Mouse (Mus musculus) kidney, adult 2 months (tissue): ENCODE measurements around the gene Pla2r1. TPM values are rescaled to one million over a fixed set of nuclear protein-coding genes. Genes with fewer than 3 reads are reported as not detected.

ENCODE experiments used
- DNase-seq: peaks from one replicate; pipeline ENCODE4 v3.0.0; 2021
- H3K27ac ChIP-seq: fragments of 200-500 bp; 2 replicates; pipeline ENCODE4 v1.5.1; 2012; ENCODE audit warnings: low read depth, low read length, control low read depth, inconsistent platforms; ENCODE audit not compliant: insufficient read depth
- H3K27me3 ChIP-seq: fragments of 200-500 bp; replicated peaks from 2 replicates; pipeline ENCODE4 v1.6.1; 2012; ENCODE audit warnings: mild to moderate bottlenecking, moderate library complexity, low read length, inconsistent platforms; ENCODE audit not compliant: control insufficient read depth, insufficient read depth
- H3K36me3 ChIP-seq: fragments of 200-500 bp; 2 replicates; pipeline ENCODE4 v1.6.1; 2012; ENCODE audit warnings: mild to moderate bottlenecking, moderate library complexity, low read length, inconsistent platforms; ENCODE audit not compliant: control insufficient read depth, insufficient read depth
- H3K4me1 ChIP-seq: fragments of 200-500 bp; 2 replicates; pipeline ENCODE4 v1.6.1; 2011; ENCODE audit warnings: low read length; ENCODE audit not compliant: control insufficient read depth, insufficient read depth
- H3K4me3 ChIP-seq: fragments of 200-500 bp; 2 replicates; pipeline ENCODE4 v1.5.1; 2011; ENCODE audit warnings: mild to moderate bottlenecking, low read depth, low read length, control low read depth; ENCODE audit not compliant: insufficient read depth
- CTCF ChIP-seq: fragments of 200-500 bp; conservative IDR thresholded peaks from 2 replicates; pipeline ENCODE4 v1.5.1; 2011; ENCODE audit warnings: low read depth, mild to moderate bottlenecking, control low read depth, low read length, moderate library complexity, mixed read lengths; ENCODE audit not compliant: insufficient read depth, insufficient read length
- POLR2A ChIP-seq: fragments of 200-500 bp; IDR thresholded peaks from one replicate; pipeline ENCODE4 v1.6.1; 2011; ENCODE audit warnings: low read depth, low read length, control low read depth
- WGBS: fragments of 180-500 bp; shearing (Covaris S2); methylation state at CpG from one replicate; pipeline ENCODE4 v1.1.7; 2018; 5-methylcytosine and 5-hydroxymethylcytosine counted together
- polyA plus RNA-seq: library from polyadenylated mRNA; depleted of rRNA; stranded (reverse); fragments of >200 nt; gene quantifications from 2 replicates; pipeline ENCODE4 v1.2.3, GENCODE M21; 2012

Gene Pla2r1
- polyA plus RNA-seq, 1 experiment, result 4.8 TPM

DNA sequence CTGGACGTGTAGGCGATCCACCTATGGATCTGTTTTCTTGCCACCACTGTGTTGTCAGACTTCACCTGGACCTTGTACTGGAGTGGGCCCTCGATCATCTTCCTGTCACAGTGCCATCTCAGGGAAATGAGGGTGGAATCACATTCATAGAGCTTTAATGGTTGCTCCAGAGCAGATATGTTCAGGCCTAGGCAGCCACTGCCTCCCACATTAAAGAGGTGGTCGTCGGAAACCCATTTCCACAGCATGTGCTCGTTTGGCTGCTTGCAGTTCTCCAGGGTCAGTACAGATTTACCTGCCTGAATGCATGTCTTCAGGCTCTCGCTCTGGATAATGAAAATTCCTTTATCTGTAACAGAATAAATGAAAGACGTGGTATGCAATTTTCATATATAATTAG is 18.4 kb downstream of the Pla2r1 start:
- WGBS, result 89% methylated on average over 8 of the region's 8 CpGs

DNA sequence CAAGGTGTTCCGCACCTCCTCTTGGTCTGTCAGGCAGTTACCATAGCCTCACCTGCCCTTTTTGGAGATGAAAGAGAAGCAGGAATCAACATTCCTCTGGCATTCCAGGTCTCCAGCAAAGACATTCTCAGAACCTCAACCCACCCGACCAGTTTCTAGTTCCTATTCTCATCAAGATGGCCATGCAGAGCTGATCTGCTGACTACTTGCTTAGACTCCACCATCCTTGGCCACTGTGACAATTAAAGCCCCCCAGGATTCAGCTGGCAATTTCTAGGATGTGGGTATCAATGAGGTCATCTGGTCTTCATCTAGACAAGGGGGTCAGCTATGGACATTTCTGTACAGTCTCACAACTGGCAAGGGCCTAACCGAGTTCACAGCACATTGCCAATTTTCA is 20.1 kb downstream of the Pla2r1 start:
- WGBS, result 78% methylated on average over 3 of the region's 3 CpGs

More for the DNA sequence above, 18.4 kb downstream of the Pla2r1 start:
- Histone ChIP-seq H3K27me3 (no peaks in the 10 kb centered on the region), H3K36me3 (no peaks in the 10 kb centered on the region), H3K4me1 (no peaks in the 10 kb centered on the region), H3K27ac (no peak overlapping the region), H3K4me3 (no peak overlapping the region)
- DNase-seq, result no peak
- TF ChIP-seq POLR2A (no peak), CTCF (no peak)

DNA sequence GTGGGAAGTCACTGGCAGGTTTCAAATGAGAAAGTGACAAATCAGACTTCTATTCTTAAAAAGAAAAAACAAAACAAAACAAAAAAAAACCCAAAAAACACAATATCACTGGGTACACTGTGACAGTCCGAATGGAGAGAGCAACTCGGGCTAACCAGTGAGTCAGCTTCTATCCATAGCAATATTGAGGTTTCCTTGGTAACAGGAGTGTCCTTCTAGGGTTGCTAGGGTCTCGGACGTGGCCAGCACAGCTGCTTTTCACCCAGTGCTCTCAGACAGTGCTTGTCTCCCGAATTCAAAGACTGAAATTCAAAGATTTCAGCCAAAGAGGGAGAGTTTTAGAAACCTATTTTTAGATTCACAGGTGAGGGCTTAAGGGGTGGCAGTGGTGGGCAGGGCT is 20.6 kb downstream of the Pla2r1 start:
- Histone ChIP-seq H3K4me1 (no peaks in the 10 kb centered on the region), H3K27ac (no peak overlapping the region), H3K36me3 (no peaks in the 10 kb centered on the region), H3K27me3 (no peaks in the 10 kb centered on the region), H3K4me3 (no peak overlapping the region)
- TF ChIP-seq CTCF (no peak), POLR2A (no peak)
- WGBS, result 79% methylated on average over 5 of the region's 5 CpGs
- DNase-seq, result no peak

More for the DNA sequence above, 20.1 kb downstream of the Pla2r1 start:
- no peaks in the 10 kb centered on the region for H3K4me1 ChIP-seq
- DNase-seq, result no peak
- H3K36me3 ChIP-seq, result no peaks in the 10 kb centered on the region
- no peak overlapping the region for H3K4me3 ChIP-seq
- no peak for TF ChIP-seq POLR2A
- TF ChIP-seq CTCF, result no peak
- H3K27ac ChIP-seq, result no peak overlapping the region
- no peaks in the 10 kb centered on the region for H3K27me3 ChIP-seq

DNA sequence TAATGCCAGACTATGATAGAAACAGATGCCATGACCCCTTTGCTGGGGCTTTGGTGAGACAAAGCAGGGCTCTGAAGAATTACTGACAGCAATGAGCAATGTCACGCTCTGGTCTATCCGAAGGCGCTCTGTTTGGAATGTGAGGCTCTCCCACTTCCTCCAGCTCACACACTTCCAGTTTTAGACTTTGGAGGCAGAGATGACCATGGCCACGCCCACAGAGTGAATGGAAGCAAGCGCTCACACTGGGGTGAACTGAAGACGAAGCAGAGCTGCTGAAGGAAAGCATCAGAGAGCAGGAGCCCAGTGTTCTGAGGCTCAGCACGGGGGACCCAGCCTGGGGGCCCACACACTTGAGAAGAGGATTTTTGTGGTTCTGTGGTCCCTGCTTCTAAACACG is 37.3 kb downstream of the Pla2r1 start:
- WGBS, result 52% methylated on average over 8 of the region's 8 CpGs
- TF ChIP-seq POLR2A (no peak), CTCF (no peak)
- Histone ChIP-seq H3K4me1 (no peaks in the 10 kb centered on the region), H3K4me3 (no peak overlapping the region), H3K36me3 (no peaks in the 10 kb centered on the region), H3K27me3 (no peaks in the 10 kb centered on the region), H3K27ac (no peak overlapping the region)
- DNase-seq, result peak; percentile 18

DNA sequence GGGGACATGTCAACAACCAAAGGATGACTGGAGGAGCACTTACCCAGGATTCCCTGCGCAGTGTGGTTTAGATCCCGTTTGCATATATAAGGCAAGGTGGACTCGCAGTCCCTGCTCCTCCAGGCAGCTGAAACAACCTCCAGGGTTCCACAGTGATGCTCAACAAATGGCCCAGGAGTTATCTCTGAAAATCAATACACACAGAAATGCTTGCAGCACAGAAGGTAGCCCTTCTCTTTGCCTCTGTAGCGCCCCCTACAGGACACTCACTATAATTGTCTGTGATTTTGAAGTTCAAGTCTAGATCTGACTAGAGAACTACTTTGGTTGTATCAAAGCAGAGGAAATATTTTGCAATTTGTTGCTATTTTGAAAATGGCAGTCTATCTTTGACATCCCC is 38.2 kb downstream of the Pla2r1 start:
- TF ChIP-seq CTCF (0 out of 2 replicates have a peak, but pooled peaks have one; percentile 1), POLR2A (no peak)
- Histone ChIP-seq H3K27me3 (no peaks in the 10 kb centered on the region), H3K27ac (no peak overlapping the region), H3K4me3 (no peak overlapping the region), H3K36me3 (no peaks in the 10 kb centered on the region), H3K4me1 (no peaks in the 10 kb centered on the region)
- WGBS, result 78% methylated on average over 4 of the region's 4 CpGs
- DNase-seq, result no peak

DNA sequence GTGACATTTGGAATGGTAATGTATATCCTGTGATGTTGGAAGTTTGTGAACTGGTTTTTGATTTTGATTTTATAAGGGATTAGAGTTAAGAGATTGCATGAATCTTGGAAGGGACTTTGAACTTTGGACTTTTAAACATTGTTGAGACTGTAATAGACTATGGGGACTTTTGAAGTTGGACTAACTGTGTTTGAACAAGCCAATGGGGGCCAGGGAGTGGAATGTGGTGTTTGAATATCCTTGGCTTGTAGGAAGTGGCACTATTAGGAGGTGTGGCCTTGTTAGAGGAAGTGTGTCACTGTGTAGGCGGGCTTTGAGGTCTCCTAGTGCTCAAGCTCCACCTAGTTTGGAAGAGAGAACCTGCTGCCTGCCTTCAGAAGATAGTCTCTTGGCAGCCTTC is 42.4 kb downstream of the Pla2r1 start:
- no peak overlapping the region for H3K27ac ChIP-seq
- DNase-seq, result no peak
- H3K27me3 ChIP-seq, result no peaks in the 10 kb centered on the region
- H3K4me1 ChIP-seq, result no peaks in the 10 kb centered on the region
- H3K4me3 ChIP-seq, result no peak overlapping the region
- 94% methylated on average over 1 of the region's 1 CpGs for WGBS
- H3K36me3 ChIP-seq, result no peaks in the 10 kb centered on the region
- TF ChIP-seq CTCF (no peak), POLR2A (no peak)

DNA sequence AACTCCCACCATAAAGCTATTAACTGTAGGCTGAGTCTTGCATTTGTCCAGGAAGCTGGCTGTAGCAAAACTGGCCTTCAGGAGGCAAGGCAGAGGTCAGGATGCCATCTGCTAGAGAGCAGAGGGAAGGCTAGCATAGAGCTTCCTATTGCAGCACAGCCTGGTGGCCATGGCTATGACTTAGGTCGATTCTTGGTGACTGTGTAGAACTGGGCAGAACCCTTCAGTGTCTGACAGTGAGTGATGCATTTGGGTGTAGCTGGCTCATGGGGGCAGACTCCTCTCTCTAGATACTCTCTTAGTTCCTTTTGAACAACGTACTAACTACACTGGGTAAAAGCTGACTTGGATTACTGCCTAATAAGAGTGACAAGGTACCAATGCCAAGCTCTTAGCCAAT is 48.0 kb downstream of the Pla2r1 start:
- Histone ChIP-seq H3K27me3 (no peaks in the 10 kb centered on the region), H3K4me3 (no peak overlapping the region), H3K27ac (no peak overlapping the region), H3K4me1 (no peaks in the 10 kb centered on the region), H3K36me3 (no peaks in the 10 kb centered on the region)
- no peak for DNase-seq
- TF ChIP-seq POLR2A (no peak), CTCF (no peak)
- 29% methylated on average over 2 of the region's 2 CpGs for WGBS

DNA sequence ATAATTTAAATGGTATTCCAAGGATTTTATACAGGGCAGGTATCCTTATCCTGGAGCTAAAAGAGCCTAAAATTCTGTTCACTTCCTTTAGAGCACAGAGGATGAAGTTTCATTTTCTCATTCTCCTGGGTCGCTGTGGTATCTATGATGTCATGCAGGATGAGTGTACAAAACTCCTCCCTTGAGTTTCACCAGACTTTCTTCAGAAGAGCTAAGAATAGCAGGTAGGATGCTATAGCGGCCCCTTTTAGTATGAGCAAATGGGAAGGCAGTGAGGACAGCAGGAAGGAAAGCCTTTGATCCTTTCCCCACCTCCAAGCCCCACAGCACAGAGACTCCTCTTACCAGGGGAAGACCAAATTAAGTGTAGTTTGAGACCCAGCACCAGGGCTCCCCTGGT is 48.4 kb downstream of the Pla2r1 start:
- TF ChIP-seq POLR2A (no peak), CTCF (no peak)

More for the DNA sequence above, 48.4 kb downstream of the Pla2r1 start:
- no peaks in the 10 kb centered on the region for H3K36me3 ChIP-seq
- DNase-seq, result no peak
- H3K27me3 ChIP-seq, result no peaks in the 10 kb centered on the region
- no peak overlapping the region for H3K27ac ChIP-seq
- 43% methylated on average over 2 of the region's 2 CpGs for WGBS
- H3K4me3 ChIP-seq, result no peak overlapping the region
- no peaks in the 10 kb centered on the region for H3K4me1 ChIP-seq
